Mouse (Mus musculus): ENCODE results near the gene Prkd2. TPM values are rescaled to one million over a fixed set of nuclear protein-coding genes. Genes with fewer than 3 reads are reported as not detected.

Gene Prkd2
- polyA plus RNA-seq, 1 experiment from 2014 or later: 26.1 TPM

DNA sequence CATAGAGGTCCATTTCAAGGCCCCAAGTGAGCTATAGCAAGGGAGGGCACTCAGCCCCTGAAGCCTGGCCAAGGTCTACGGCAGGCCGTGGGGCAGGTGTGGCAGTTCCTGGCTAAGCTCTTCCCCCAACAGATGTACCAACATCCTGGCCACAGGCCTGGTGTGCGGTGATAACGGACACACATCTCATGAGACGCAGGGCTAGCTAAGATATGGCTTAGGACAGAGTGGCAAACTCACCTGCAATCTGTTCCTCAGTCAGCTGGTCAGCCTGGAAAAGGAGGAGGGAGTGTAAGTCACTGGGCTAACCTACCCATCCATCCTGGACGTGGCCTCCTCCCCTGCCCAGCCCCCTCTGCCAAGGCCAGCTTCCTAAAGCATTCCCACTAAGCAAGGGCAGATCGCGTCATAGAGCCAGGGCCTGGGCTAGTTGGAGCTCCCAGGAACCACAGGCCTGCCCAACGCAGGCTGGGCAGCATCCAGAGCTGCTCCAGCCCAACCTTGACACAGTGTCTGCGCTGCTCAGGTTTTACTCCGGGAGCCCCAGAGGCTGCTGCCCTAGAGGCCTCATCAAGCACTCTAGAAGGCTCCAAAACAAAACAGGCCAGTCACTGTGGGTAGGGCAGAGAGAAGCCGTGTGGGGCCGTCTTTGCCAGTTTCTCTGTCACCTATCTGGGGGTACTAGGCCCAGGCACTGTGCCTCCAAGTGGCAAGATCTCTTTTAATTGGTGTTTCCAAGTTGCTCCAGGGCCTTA is 76.9 kb downstream of the Prkd2 start:
- Histone ChIP-seq H3K4me2 (replicated peaks; ENCODE audit: low read depth, low read length) (no peak overlapping the region), H3K27me3 (replicated peaks; ENCODE audit: insufficient read depth, low read length) (no peaks in the 10 kb centered on the region), H3K4me1 (ENCODE audit: insufficient read depth, low read depth, low read length) (peaks cover 16% of the 10 kb centered on the region), H3K9me3 (ENCODE audit: low read length) (no peaks in the 10 kb centered on the region), H3K4me3 (ENCODE audit: low read depth, low read length) (no peak overlapping the region), H3K9ac (replicated peaks; ENCODE audit: low read depth) (no peak overlapping the region), H3K27ac (ENCODE audit: low read length) (no peak overlapping the region), H3K36me3 (ENCODE audit: insufficient read depth, low read length) (peaks cover 21% of the 10 kb centered on the region)
- ATAC-seq (no peak), DNase-seq (ENCODE audit: low spot score) (no peak)
- TF ChIP-seq EP300 (IDR thresholded peaks at IDR 0.05) (no peak), CTCF (IDR thresholded peaks at IDR 0.05) (no peak)
- 72% methylated on average over 12 of the region's 13 CpGs for WGBS

Other genes starting within 250 kb of the Prkd2 start
- gene Arhgap35, start 227.9 kb upstream of the Prkd2 start, polyA plus RNA-seq (2015; fragmentation: Nextera tagmentation; extraction: Ambion mirVana): 8.2 and 10.9 TPM in 2 replicates
- not detected in 2 replicates for gene Ceacam15, start 167.2 kb upstream of the Prkd2 start, polyA plus RNA-seq (2015; fragmentation: Nextera tagmentation; extraction: Ambion mirVana)
- gene Ceacam9, start 121.0 kb upstream of the Prkd2 start, polyA plus RNA-seq (2015; fragmentation: Nextera tagmentation; extraction: Ambion mirVana): not detected in 2 replicates
- 240 and 261 TPM in 2 replicates for gene Ap2s1, start 104.5 kb upstream of the Prkd2 start, polyA plus RNA-seq (2015; fragmentation: Nextera tagmentation; extraction: Ambion mirVana)
- gene Slc1a5, start 61.6 kb upstream of the Prkd2 start, polyA plus RNA-seq (2015; fragmentation: Nextera tagmentation; extraction: Ambion mirVana): 176 and 178 TPM in 2 replicates
- gene Strn4, start 27.0 kb upstream of the Prkd2 start, polyA plus RNA-seq (2015; fragmentation: Nextera tagmentation; extraction: Ambion mirVana): 57.7 and 60.7 TPM in 2 replicates
- 22.3 and 23.5 TPM in 2 replicates for gene Fkrp, start 26.2 kb upstream of the Prkd2 start, polyA plus RNA-seq (2015; fragmentation: Nextera tagmentation; extraction: Ambion mirVana)
- 4.2 and 4.3 TPM in 2 replicates for gene Dact3, start 32.4 kb downstream of the Prkd2 start, polyA plus RNA-seq (2015; fragmentation: Nextera tagmentation; extraction: Ambion mirVana)
- gene Gng8, start 48.9 kb downstream of the Prkd2 start, polyA plus RNA-seq (2015; fragmentation: Nextera tagmentation; extraction: Ambion mirVana): 5.2 and 6.6 TPM in 2 replicates
- gene Ptgir, start 63.6 kb downstream of the Prkd2 start, polyA plus RNA-seq (2015; fragmentation: Nextera tagmentation; extraction: Ambion mirVana): 2.0 and 2.4 TPM in 2 replicates
- 61.7 and 63.6 TPM in 2 replicates for gene Calm3, start 81.2 kb downstream of the Prkd2 start, polyA plus RNA-seq (2015; fragmentation: Nextera tagmentation; extraction: Ambion mirVana)
- 1.9 and 2.0 TPM in 2 replicates for gene Pnmal2, start 101.8 kb downstream of the Prkd2 start, polyA plus RNA-seq (2015; fragmentation: Nextera tagmentation; extraction: Ambion mirVana)
- 0.04 TPM in 1 of 2 replicates, not detected in the other for gene Pnmal1, start 116.8 kb downstream of the Prkd2 start, polyA plus RNA-seq (2015; fragmentation: Nextera tagmentation; extraction: Ambion mirVana)
- gene Gm42372, start 140.2 kb downstream of the Prkd2 start, polyA plus RNA-seq (2015; fragmentation: Nextera tagmentation; extraction: Ambion mirVana): 0.02 and 0.04 TPM in 2 replicates
- gene Ccdc8, start 149.8 kb downstream of the Prkd2 start, polyA plus RNA-seq (2015; fragmentation: Nextera tagmentation; extraction: Ambion mirVana): 7.8 and 8.0 TPM in 2 replicates
- gene Ppp5c, start 185.0 kb downstream of the Prkd2 start, polyA plus RNA-seq (2015; fragmentation: Nextera tagmentation; extraction: Ambion mirVana): 65.1 and 71.8 TPM in 2 replicates
- 5.3 and 8.2 TPM in 2 replicates for gene Hif3a, start 219.5 kb downstream of the Prkd2 start, polyA plus RNA-seq (2015; fragmentation: Nextera tagmentation; extraction: Ambion mirVana)
- gene Psg16, start 231.1 kb downstream of the Prkd2 start, polyA plus RNA-seq (2015; fragmentation: Nextera tagmentation; extraction: Ambion mirVana): 0.18 and 0.21 TPM in 2 replicates

Data from lung, postnatal 0 days (tissue).